Mouse (Mus musculus) heart, embryonic 12.5 days (tissue): ENCODE results near the gene Uhrf1. TPM values are rescaled to one million over a fixed set of nuclear protein-coding genes. Genes with fewer than 3 reads are reported as not detected.

Experiments
- ATAC-seq: fragments of 200-750 bp; cut with Nextera tagmentation; 2 replicates; pipeline ENCODE4 v1.8.0; 2017; ENCODE audit warnings: moderate TSS enrichment, moderate library complexity; ENCODE audit not compliant: insufficient number of reproducible peaks, low FRiP score
- H3K27ac ChIP-seq: fragments of 300-500 bp; sonication (generic); 2 replicates; pipeline ENCODE4 v1.5.1; 2016; ENCODE audit warnings: mild to moderate bottlenecking, moderate library complexity; ENCODE audit not compliant: poor library complexity, severe bottlenecking
- H3K27me3 ChIP-seq: fragments of 300-500 bp; sonication (generic); replicated peaks from 2 replicates; pipeline ENCODE4 v1.6.1; 2016; ENCODE audit warnings: mild to moderate bottlenecking, moderate library complexity
- H3K36me3 ChIP-seq: fragments of 300-500 bp; sonication (generic); 2 replicates; pipeline ENCODE4 v1.6.1; 2016; ENCODE audit warnings: mild to moderate bottlenecking, moderate library complexity
- H3K4me1 ChIP-seq: fragments of 300-500 bp; sonication (generic); replicated peaks from 2 replicates; pipeline ENCODE4 v1.6.1; 2016; ENCODE audit warnings: mild to moderate bottlenecking
- H3K4me2 ChIP-seq: fragments of 300-500 bp; sonication (generic); 2 replicates; pipeline ENCODE4 v1.6.1; 2016; ENCODE audit warnings: mild to moderate bottlenecking, moderate library complexity
- H3K4me3 ChIP-seq: fragments of 300-500 bp; sonication (generic); 2 replicates; pipeline ENCODE4 v1.5.1; 2016; ENCODE audit warnings: mild to moderate bottlenecking
- H3K9ac ChIP-seq: fragments of 300-500 bp; sonication (generic); 2 replicates; pipeline ENCODE4 v1.6.1; 2016; ENCODE audit warnings: mild to moderate bottlenecking, moderate library complexity
- H3K9me3 ChIP-seq: fragments of 300-500 bp; sonication (generic); replicated peaks from 2 replicates; pipeline ENCODE4 v1.6.1; 2016; ENCODE audit warnings: mild to moderate bottlenecking, moderate library complexity
- WGBS: fragments of 180-500 bp; shearing (Covaris S2); methylation state at CpG from one replicate; pipeline ENCODE4 v1.1.7; 2016; 5-methylcytosine and 5-hydroxymethylcytosine counted together
- polyA plus RNA-seq: library from polyadenylated mRNA; unstranded; fragments of >200 nt; fragmentation: Nextera tagmentation; extraction: Ambion mirVana; gene quantifications from 2 replicates; pipeline ENCODE4 v1.2.1, GENCODE M21; 2016

Gene Uhrf1
- polyA plus RNA-seq, 1 experiment from 2014 or later, result 88.4 TPM

DNA sequence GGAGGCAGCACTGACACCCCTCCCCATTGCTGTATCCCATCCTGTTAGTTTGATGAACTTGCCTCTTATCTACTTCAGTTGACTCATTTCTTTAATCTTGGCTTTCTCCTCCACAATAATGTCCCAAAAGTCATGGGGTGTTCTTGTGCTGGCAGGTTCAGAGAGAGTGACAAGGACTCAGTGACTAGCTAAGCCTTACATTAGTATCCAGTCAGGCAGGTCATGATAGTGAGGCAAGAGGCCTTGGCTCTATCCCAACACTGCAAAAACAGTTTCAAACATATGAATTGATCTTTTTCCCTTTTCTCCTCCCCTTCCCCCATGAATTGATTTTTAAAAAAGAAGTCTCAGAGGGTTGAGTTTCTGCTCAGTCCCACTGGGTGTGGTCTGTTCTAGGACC is 26.1 kb downstream of the Uhrf1 start:
- Histone ChIP-seq H3K4me1 (peaks cover 57% of the 10 kb centered on the region), H3K9ac (no peak overlapping the region), H3K4me3 (no peak overlapping the region), H3K36me3 (peaks cover 2% of the 10 kb centered on the region), H3K4me2 (no peak overlapping the region), H3K27ac (no peak overlapping the region), H3K9me3 (no peaks in the 10 kb centered on the region), H3K27me3 (no peaks in the 10 kb centered on the region)
- no peak for ATAC-seq

DNA sequence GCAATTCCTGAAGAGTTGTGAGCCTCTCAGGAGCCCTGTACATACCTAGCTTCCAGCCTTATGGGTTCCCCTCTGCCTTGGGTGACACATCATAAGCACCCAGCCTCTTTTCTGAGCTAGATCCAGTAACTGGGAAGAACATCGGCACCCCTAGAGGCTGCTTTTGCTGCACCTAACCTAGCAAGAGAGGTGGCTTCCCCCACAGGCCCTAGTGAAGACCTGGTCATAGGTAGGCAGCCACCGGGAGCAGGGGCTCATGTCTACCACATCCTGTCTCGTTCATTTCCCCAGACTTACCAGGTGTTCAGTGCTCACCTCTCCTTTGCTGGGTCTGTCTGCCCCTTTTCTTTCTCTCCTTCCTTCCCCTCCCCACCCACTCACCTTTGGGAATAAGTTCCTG is 27.2 kb downstream of the Uhrf1 start:
- H3K9me3 ChIP-seq, result no peaks in the 10 kb centered on the region
- no peak overlapping the region for H3K4me2 ChIP-seq
- WGBS, result 76% methylated on average over 3 of the region's 3 CpGs
- H3K9ac ChIP-seq, result no peak overlapping the region
- ATAC-seq, result no peak
- H3K36me3 ChIP-seq, result no peaks in the 10 kb centered on the region; the same call in 1 of the 2 replicates
- H3K27me3 ChIP-seq, result no peaks in the 10 kb centered on the region
- H3K4me1 ChIP-seq, result peaks cover 59% of the 10 kb centered on the region
- no peak overlapping the region for H3K4me3 ChIP-seq
- no peak overlapping the region for H3K27ac ChIP-seq

DNA sequence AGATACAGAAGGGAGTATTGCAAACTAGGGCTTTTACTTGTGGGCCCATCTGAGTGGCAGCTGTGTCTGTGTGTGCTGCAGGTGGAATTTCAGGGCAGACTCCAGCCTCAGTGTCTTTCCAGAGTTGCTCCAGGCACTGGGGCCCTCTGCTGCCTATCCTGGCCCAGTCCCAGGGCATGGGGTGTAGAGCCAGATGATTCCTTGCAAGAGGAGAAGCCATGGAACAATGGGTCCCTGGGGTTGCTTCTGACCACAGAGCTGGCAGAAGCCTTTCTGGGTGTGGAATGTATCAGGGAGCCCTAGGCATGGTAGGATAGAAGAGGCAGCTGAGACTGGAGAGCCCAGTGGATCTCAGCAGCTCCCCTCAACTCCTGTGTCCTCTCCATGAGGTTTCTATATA is 28.1 kb downstream of the Uhrf1 start:
- Histone ChIP-seq H3K27me3 (no peaks in the 10 kb centered on the region), H3K4me3 (no peak overlapping the region), H3K9me3 (no peaks in the 10 kb centered on the region), H3K4me2 (no peak overlapping the region), H3K9ac (peak overlapping the region; percentile 19; the same call in 1 of the 2 replicates), H3K36me3 (no peaks in the 10 kb centered on the region; the same call in 1 of the 2 replicates), H3K4me1 (peaks cover 67% of the 10 kb centered on the region), H3K27ac (no peak overlapping the region)
- no peak for ATAC-seq

DNA sequence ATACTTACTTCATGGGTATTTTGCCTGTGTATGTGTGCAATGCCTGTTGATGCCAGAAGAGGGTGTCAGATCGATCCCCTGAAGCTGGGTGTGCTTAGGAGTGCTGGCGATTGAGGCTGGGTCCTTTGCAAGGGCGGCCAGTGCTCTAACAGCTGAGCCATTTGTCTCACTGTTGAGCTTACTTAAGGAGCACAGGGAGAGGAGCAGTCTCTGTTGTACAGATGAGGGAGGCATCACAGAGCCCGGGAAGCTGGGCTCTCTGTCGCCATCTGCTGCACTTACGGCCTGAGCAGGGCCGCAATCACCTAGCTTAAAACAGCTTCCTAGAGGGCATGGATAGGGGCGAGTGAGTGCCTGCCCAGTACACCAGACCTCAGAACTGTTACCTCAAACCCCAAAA is 29.9 kb downstream of the Uhrf1 start:
- Histone ChIP-seq H3K4me1 (peaks cover 69% of the 10 kb centered on the region), H3K9me3 (no peaks in the 10 kb centered on the region), H3K4me3 (no peak overlapping the region), H3K9ac (no peak overlapping the region), H3K4me2 (no peak overlapping the region), H3K36me3 (no peaks in the 10 kb centered on the region; the same call in 1 of the 2 replicates), H3K27ac (no peak overlapping the region), H3K27me3 (no peaks in the 10 kb centered on the region)
- WGBS, result 46% methylated on average over 8 of the region's 8 CpGs
- ATAC-seq, result no peak

DNA sequence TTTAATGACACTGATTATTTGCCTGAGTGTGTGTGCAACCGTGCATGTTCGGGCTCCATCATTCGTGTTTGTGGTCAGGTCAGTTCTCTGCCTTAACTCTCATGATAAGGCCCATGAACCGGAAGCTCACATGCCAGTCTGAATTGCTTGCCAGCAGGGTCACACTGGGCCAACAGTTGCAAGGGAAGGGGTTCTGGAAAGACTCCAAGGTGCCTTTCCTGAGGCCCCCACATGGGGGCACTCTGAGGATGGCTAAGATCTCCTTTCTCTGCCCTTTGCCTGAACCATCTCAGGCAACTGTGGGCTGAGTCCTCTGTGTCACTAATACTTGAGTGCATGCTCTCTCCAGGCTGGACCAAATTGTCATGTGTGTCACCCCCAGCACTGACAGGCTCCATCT is 34.1 kb downstream of the Uhrf1 start:
- Histone ChIP-seq H3K4me3 (no peak overlapping the region), H3K36me3 (no peaks in the 10 kb centered on the region; the same call in 1 of the 2 replicates), H3K27me3 (no peaks in the 10 kb centered on the region), H3K9me3 (no peaks in the 10 kb centered on the region), H3K27ac (no peak overlapping the region), H3K9ac (0 out of 2 replicates have a peak overlapping the region, but pooled peaks have one; percentile 8), H3K4me1 (peaks cover 63% of the 10 kb centered on the region), H3K4me2 (no peak overlapping the region)
- ATAC-seq, result no peak
- 35% methylated on average over 4 of the region's 4 CpGs for WGBS

DNA sequence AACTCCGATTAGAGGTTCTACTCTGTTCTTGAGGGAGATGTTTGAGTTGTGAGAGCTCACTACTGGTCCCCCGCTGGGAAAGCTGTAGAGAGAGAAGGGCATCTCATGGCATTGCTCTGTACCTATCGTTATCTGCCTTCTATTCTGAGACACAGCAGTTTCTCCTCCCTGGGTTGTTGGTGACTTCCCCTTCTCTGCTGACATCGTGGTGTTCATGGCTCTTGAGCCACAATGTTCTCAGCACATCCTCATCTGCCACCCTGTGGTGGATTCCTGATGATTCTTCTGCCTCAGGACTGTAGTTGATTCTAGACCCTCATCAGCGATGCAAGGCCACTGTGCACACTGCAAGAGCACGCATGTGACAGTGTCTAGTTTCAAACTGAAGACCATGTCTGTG is 34.7 kb downstream of the Uhrf1 start:
- no peaks in the 10 kb centered on the region; the same call in 1 of the 2 replicates for H3K36me3 ChIP-seq
- no peaks in the 10 kb centered on the region for H3K27me3 ChIP-seq
- no peak overlapping the region for H3K9ac ChIP-seq
- no peak overlapping the region for H3K4me3 ChIP-seq
- H3K4me2 ChIP-seq, result no peak overlapping the region
- H3K27ac ChIP-seq, result 0 out of 2 replicates have a peak overlapping the region, but pooled peaks have one; percentile 23
- peaks cover 63% of the 10 kb centered on the region for H3K4me1 ChIP-seq
- ATAC-seq, result no peak
- no peaks in the 10 kb centered on the region for H3K9me3 ChIP-seq
- 70% methylated on average over 6 of the region's 6 CpGs for whole genome bisulfite sequencing

DNA sequence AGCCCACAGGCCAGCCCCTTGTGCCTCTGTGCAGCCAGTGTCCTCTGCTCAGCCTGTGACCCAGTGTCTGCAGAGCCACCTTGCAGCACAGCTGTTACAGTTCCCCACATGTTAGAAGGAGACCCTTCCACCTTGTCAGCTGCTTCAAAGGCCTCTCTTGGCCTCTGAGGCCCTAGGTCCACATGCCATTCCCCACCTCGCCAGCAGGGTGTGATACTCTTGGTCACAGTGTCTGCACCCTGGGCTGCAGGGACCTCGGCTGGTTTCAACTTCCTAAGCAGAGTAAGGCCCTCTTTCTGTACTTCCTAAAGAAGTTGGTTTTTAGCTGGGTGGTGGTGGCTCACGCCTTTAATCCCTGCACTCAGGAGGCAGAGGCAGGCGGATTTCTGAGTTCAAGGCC is 35.8 kb downstream of the Uhrf1 start:
- WGBS, result 60% methylated on average over 4 of the region's 4 CpGs
- peaks cover 66% of the 10 kb centered on the region for H3K4me1 ChIP-seq
- no peak for ATAC-seq

DNA sequence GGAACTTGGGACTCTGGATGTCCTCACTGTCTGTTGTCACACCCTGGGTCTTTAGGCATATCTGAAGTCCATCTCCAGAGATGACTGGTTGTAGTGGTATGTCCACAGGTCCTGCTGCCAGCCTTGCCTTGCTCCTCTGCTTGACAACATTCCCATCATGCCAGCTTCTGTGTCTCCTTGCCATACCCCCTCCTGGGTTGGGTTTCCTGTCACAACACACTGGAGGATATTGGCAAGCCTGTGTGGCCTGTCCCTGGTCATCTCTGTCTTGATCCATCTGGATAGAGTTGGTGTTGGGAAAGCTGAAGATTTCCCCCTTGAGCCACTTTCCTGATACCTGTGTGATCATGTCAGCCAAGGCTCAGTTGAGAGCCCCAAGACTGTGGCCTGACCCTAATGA is 37.6 kb downstream of the Uhrf1 start:
- ATAC-seq, result no peak
- H3K36me3 ChIP-seq, result 0 out of 2 replicates have a peak, but pooled peaks cover 4% of the 10 kb centered on the region
- H3K4me3 ChIP-seq, result no peak overlapping the region
- no peaks in the 10 kb centered on the region for H3K9me3 ChIP-seq
- 0 out of 2 replicates have a peak overlapping the region, but pooled peaks have one; percentile 21 for H3K9ac ChIP-seq
- H3K27ac ChIP-seq, result 0 out of 2 replicates have a peak overlapping the region, but pooled peaks have one; percentile 19
- no peaks in the 10 kb centered on the region for H3K27me3 ChIP-seq
- H3K4me2 ChIP-seq, result no peak overlapping the region
- peaks cover 55% of the 10 kb centered on the region for H3K4me1 ChIP-seq

More for the DNA sequence above, 35.8 kb downstream of the Uhrf1 start:
- Histone ChIP-seq H3K4me3 (no peak overlapping the region), H3K9me3 (no peaks in the 10 kb centered on the region), H3K4me2 (no peak overlapping the region), H3K27me3 (no peaks in the 10 kb centered on the region), H3K9ac (no peak overlapping the region), H3K27ac (no peak overlapping the region), H3K36me3 (no peaks in the 10 kb centered on the region; the same call in 1 of the 2 replicates)

DNA sequence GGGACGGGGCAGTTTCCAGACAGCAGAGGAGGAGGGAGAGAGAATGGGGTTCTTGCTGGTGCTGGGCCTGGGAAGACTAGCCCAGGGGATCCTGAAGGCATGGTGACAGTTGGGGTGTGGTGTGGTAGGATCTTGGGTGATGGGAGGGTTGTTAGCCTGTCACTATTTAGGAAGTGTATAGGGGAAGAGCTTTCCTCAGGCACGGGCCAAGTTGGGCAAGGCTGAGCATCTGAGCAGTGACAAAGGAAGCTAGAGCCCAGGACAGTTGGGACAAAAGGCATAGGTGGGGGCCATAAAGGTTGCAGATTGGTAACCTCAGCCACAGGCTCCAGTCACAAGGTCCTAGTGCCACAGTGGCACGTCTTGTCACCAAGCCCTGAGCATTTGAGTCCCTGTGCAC is 40.3 kb downstream of the Uhrf1 start:
- no peak for ATAC-seq
- H3K9ac ChIP-seq, result 0 out of 2 replicates have a peak overlapping the region, but pooled peaks have one; percentile 7
- H3K36me3 ChIP-seq, result 0 out of 2 replicates have a peak, but pooled peaks cover 4% of the 10 kb centered on the region
- H3K4me3 ChIP-seq, result no peak overlapping the region
- no peaks in the 10 kb centered on the region for H3K27me3 ChIP-seq
- no peaks in the 10 kb centered on the region for H3K9me3 ChIP-seq
- H3K27ac ChIP-seq, result no peak overlapping the region
- 77% methylated on average over 3 of the region's 3 CpGs for whole genome bisulfite sequencing
- no peak overlapping the region for H3K4me2 ChIP-seq
- peaks cover 51% of the 10 kb centered on the region for H3K4me1 ChIP-seq

DNA sequence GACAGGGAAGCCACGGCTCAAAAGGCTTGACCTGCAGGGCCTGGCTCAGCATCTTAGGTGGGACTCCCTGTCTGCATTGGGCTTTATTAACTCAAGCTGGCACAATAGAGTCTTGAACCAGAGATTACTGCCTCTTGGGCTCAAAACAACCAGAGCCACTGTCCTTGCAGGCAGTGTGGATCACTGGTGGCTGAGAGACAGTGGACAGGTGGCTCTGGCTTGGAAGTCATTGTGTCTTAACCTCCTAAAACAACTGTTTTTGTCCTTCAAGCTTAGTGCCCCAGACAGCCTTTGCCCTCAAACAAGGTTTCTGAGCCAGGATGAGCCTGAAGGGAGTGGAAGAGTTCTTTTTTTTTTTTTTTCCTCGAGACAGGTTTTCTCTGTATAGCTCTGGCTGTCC is 42.2 kb downstream of the Uhrf1 start:
- no peak overlapping the region for H3K4me3 ChIP-seq
- peaks cover 59% of the 10 kb centered on the region for H3K4me1 ChIP-seq
- no peak overlapping the region for H3K9ac ChIP-seq
- 78% methylated on average over 2 of the region's 2 CpGs for WGBS
- H3K36me3 ChIP-seq, result peaks cover 9% of the 10 kb centered on the region; the same call in 1 of the 2 replicates
- no peak overlapping the region for H3K4me2 ChIP-seq
- ATAC-seq, result no peak
- no peak overlapping the region for H3K27ac ChIP-seq
- H3K9me3 ChIP-seq, result no peaks in the 10 kb centered on the region
- no peaks in the 10 kb centered on the region for H3K27me3 ChIP-seq

DNA sequence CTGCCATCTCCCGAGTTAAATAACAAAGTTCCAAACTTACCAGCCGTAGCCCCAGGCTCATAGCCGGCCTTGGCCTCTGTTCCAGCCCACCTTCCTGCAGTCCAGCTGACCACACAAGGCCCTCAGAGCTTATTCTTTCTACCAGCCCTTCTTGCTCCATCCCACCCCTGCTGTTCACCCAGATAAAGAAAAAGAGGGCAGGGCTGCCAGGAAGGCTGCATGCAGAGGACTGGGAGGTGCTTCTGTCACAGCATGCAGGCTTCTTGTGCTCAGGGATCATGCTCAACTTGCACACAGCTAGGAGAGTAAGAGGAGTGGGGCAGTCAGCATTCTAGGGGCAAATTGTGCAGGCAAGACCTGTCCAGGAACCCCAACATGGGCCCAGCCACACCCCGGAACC is 45.0 kb downstream of the Uhrf1 start:
- Histone ChIP-seq H3K4me1 (peaks cover 46% of the 10 kb centered on the region), H3K9ac (0 out of 2 replicates have a peak overlapping the region, but pooled peaks have one; percentile 2), H3K36me3 (peaks cover 26% of the 10 kb centered on the region), H3K27ac (no peak overlapping the region), H3K27me3 (no peaks in the 10 kb centered on the region), H3K4me3 (no peak overlapping the region), H3K9me3 (no peaks in the 10 kb centered on the region), H3K4me2 (no peak overlapping the region)
- ATAC-seq, result no peak
- 59% methylated on average over 4 of the region's 4 CpGs for WGBS

DNA sequence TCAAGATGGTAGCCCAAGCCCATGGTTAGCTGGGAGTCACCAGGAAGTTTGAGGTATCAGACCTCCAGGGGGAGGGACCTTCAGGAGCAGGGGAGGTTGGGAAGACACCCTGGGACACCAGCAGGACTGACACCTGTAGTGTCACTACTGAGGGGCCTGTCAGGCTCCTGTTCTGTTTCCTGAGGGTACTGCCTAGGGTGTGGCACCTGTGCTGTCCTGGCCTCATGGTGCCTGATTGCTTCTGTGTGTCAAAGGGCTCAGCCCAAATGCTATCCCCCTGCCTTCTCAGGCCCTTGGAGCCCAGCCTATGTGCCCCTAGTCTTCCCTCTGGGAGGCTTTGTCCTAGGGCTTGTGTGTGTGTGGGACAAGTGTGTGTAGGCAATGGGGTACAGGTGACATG is 45.5 kb downstream of the Uhrf1 start:
- no peak overlapping the region for H3K9ac ChIP-seq
- H3K27ac ChIP-seq, result no peak overlapping the region
- ATAC-seq, result no peak
- H3K9me3 ChIP-seq, result no peaks in the 10 kb centered on the region
- peaks cover 30% of the 10 kb centered on the region for H3K36me3 ChIP-seq
- H3K27me3 ChIP-seq, result no peaks in the 10 kb centered on the region
- peaks cover 43% of the 10 kb centered on the region for H3K4me1 ChIP-seq
- no peak overlapping the region for H3K4me3 ChIP-seq
- no peak overlapping the region for H3K4me2 ChIP-seq
